Mouse (Mus musculus) liver, embryonic 14.5 days (tissue): ENCODE results near the gene Dis3l2.

Experiments used
- CTCF ChIP-seq: IDR thresholded peaks from 2 replicates; pipeline ENCODE4 v1.5.1; 2016; ENCODE audit warnings: antibody characterized with exemption, low read depth, control low read depth
- EP300 ChIP-seq: IDR thresholded peaks from 2 replicates; pipeline ENCODE4 v1.6.1; 2016; ENCODE audit warnings: antibody characterized with exemption, low read depth

DNA sequence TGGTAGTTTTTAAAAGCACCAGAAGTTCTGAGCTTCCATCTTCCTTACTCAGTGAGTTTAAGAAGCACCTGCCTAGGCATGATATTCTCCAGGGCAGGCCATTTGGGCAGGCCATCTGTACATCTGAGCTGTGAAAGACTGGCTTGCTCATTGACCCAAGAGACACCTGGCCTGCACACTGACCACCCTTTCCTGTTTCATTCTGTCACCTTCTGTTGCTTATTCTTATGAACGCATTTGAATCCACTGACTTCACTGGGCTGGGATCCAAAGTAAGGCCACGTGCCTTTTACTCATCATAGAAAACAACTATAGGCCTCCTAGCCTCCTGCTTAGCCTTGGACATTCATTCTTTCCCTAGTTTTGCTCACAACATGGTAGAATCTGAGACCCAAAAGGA lies 309.0 kb downstream of the Dis3l2 start:
- TF ChIP-seq CTCF (no peak), EP300 (no peak)
